Mouse (Mus musculus) neural tube, embryonic 11.5 days (tissue): ENCODE measurements at regions not wholly inside any gene's neighbourhood (a gene's known extent, or its start where the extent isn't known, plus 50 kb on each side); places are given as distances from the start of the nearest gene placed in this dataset.

ENCODE experiments used
- ATAC-seq: fragments of 200-750 bp; cut with Nextera tagmentation; 2 replicates; pipeline ENCODE4 v1.8.0; 2017; ENCODE audit warnings: moderate number of reproducible peaks, mild to moderate bottlenecking, moderate TSS enrichment, moderate library complexity; ENCODE audit not compliant: insufficient read depth, low FRiP score, low TSS enrichment
- DNase-seq: peaks from one replicate; pipeline ENCODE4 v3.0.0-alpha.2; 2015; ENCODE audit warnings: low spot score
- H3K27ac ChIP-seq: fragments of 300-500 bp; sonication (generic); 2 replicates; pipeline ENCODE4 v1.5.1; 2014; ENCODE audit warnings: low read depth, mild to moderate bottlenecking, low read length
- H3K27me3 ChIP-seq: fragments of 300-500 bp; sonication (generic); 2 replicates; pipeline ENCODE4 v1.6.1; 2014; ENCODE audit warnings: mild to moderate bottlenecking, low read length, mixed read lengths; ENCODE audit not compliant: control insufficient read depth, insufficient read depth
- H3K36me3 ChIP-seq: fragments of 300-500 bp; sonication (generic); 2 replicates; pipeline ENCODE4 v1.6.1; 2014; ENCODE audit warnings: mild to moderate bottlenecking, low read length, moderate library complexity, mixed read lengths; ENCODE audit not compliant: control insufficient read depth, insufficient read depth
- H3K4me1 ChIP-seq: fragments of 300-500 bp; sonication (generic); 2 replicates; pipeline ENCODE4 v1.6.1; 2014; ENCODE audit warnings: low read length, mixed read lengths; ENCODE audit not compliant: control insufficient read depth, insufficient read depth
- H3K4me2 ChIP-seq: fragments of 300-500 bp; sonication (generic); 2 replicates; pipeline ENCODE4 v1.6.1; 2014; ENCODE audit warnings: low read depth, mild to moderate bottlenecking, moderate library complexity
- H3K4me3 ChIP-seq: fragments of 300-500 bp; sonication (generic); 2 replicates; pipeline ENCODE4 v1.5.1; 2014; ENCODE audit warnings: low read depth, low read length
- H3K9ac ChIP-seq: fragments of 300-500 bp; sonication (generic); 2 replicates; pipeline ENCODE4 v1.6.1; 2014; ENCODE audit warnings: mild to moderate bottlenecking, low read length
- H3K9me3 ChIP-seq: fragments of 300-500 bp; sonication (generic); 2 replicates; pipeline ENCODE4 v1.6.1; 2016; ENCODE audit warnings: low read length; ENCODE audit not compliant: control insufficient read depth
- WGBS: fragments of 180-500 bp; shearing (Covaris S2); extraction: QIAGEN DNeasy Blood & Tissue Kit; methylation state at CpG from one replicate; pipeline ENCODE4 v1.1.7; 2014; 5-methylcytosine and 5-hydroxymethylcytosine counted together

DNA sequence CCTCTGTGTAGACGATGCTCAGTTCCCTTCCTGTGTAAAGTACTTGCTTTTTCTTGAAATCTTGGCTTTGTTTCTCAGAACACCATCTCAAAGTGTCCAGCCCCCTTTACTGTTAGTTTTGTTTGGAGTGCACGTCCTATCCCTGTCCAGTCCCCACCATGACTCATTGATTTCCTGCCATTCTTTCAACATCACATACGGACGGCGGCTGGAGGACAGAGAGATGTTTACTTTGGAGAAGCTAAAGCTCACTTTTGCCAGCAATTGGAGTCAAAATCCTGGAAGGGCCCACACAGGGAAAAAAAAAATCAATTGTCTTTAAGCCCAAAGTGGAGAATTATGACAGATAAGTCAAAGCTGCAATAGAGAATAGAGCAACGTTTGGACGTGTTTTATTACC lies 51.8 kb downstream of the Gm5426 start:
- WGBS: 60% methylated on average over 7 of the region's 7 CpGs
- no peak overlapping the region for H3K27ac ChIP-seq
- no peak overlapping the region for H3K4me2 ChIP-seq
- no peaks in the 10 kb centered on the region for H3K9me3 ChIP-seq
- ATAC-seq: no peak
- no peaks in the 10 kb centered on the region for H3K27me3 ChIP-seq
- H3K36me3 ChIP-seq: no peaks in the 10 kb centered on the region
- no peak for DNase-seq
- no peak overlapping the region for H3K4me3 ChIP-seq
- no peak overlapping the region for H3K9ac ChIP-seq
- 0 out of 2 replicates have a peak, but pooled peaks cover 3% of the 10 kb centered on the region for H3K4me1 ChIP-seq

GRCm38 (mm10) chr10:96190168-96190987 lies 54.0 kb downstream of the Gm5426 start:
- WGBS: 42% methylated on average over 10 of the region's 10 CpGs
- H3K36me3 ChIP-seq: no peaks in the 10 kb centered on the region
- H3K27me3 ChIP-seq: no peaks in the 10 kb centered on the region
- H3K9me3 ChIP-seq: no peaks in the 10 kb centered on the region
- DNase-seq (peak; percentile 36), ATAC-seq (peak; percentile 35; the same call in 1 of the 2 replicates)
- 0 out of 2 replicates have a peak, but pooled peaks cover 3% of the 10 kb centered on the region for H3K4me1 ChIP-seq
- H3K9ac ChIP-seq: no peak overlapping the region
- no peak overlapping the region for H3K4me2 ChIP-seq
- H3K4me3 ChIP-seq: no peak overlapping the region
- no peak overlapping the region for H3K27ac ChIP-seq

DNA sequence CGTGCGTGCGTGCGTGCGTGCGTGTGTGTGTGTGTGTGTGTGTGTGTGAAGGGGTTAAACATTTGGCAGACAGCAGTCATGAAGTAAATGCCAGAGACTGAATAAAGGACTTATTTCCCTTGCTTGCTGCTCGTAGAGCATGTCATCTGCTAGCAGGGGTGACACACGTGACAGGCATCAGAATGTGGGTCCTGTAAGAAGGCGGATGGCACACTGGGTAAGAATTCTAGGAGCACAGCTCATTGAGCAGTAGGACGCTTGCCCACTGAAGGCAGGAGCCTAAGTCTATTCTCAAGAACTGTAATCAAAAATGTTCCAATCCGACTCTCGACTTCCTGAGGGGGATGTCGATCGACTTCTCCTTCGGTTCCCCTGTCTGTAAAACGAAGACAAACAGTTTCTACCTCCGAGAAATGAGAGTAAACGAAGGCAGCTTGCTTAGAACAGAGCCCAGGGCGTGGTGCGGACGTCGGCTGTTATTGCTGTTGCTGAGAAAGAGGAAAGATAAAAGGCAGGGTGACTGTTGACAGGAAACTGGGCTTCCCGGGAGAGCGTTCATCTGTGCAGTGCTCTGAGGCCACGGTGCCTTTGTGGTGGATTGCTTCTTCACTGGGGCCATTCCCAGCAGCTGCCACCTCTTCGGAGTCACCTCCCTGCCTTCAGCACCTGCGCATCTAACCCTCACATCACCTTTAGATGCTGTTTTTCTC lies 64.7 kb downstream of the Gm5426 start:
- 77% methylated on average over 27 of the region's 27 CpGs for WGBS
- no peak overlapping the region for H3K4me3 ChIP-seq
- no peak overlapping the region for H3K27ac ChIP-seq
- H3K27me3 ChIP-seq: no peaks in the 10 kb centered on the region
- H3K4me2 ChIP-seq: no peak overlapping the region
- ATAC-seq (no peak), DNase-seq (no peak)
- no peak overlapping the region for H3K9ac ChIP-seq
- H3K4me1 ChIP-seq: no peaks in the 10 kb centered on the region
- no peaks in the 10 kb centered on the region for H3K36me3 ChIP-seq
- no peaks in the 10 kb centered on the region for H3K9me3 ChIP-seq

DNA sequence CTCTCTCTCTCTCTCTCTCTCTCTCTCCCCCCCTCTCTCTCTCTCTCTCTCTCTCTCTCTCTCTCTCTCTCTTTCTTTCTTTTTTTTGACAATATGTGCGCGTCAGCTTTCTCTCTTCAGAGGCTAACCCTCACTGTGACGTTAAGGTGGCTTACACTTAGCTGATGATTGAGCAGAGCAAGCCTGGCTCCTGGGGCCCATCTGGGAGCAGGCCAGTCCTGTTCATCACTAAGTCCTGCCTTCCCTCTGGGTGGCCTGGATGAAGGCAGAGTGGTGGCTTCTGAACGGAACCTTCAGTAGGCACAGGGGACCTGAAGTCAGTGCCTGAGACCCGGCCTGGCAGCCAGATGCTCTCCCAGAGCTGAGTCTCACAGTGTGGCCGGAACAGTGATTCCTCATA lies 65.5 kb downstream of the Gm5426 start:
- peak; percentile 12 for DNase-seq
- H3K36me3 ChIP-seq: no peaks in the 10 kb centered on the region
- ATAC-seq: no peak
- no peaks in the 10 kb centered on the region for H3K4me1 ChIP-seq
- no peak overlapping the region for H3K9ac ChIP-seq
- H3K4me3 ChIP-seq: no peak overlapping the region
- 67% methylated on average over 6 of the region's 6 CpGs for WGBS
- H3K27me3 ChIP-seq: no peaks in the 10 kb centered on the region
- no peak overlapping the region for H3K4me2 ChIP-seq
- H3K9me3 ChIP-seq: no peaks in the 10 kb centered on the region
- no peak overlapping the region for H3K27ac ChIP-seq

GRCm38 (mm10) chr10:96202871-96203270 lies 66.5 kb downstream of the Gm5426 start:
- no peaks in the 10 kb centered on the region for H3K36me3 ChIP-seq
- ATAC-seq: no peak
- no peak overlapping the region for H3K4me3 ChIP-seq
- no peaks in the 10 kb centered on the region for H3K4me1 ChIP-seq
- H3K9ac ChIP-seq: no peak overlapping the region
- H3K9me3 ChIP-seq: no peaks in the 10 kb centered on the region
- DNase-seq: no peak
- H3K4me2 ChIP-seq: no peak overlapping the region
- H3K27me3 ChIP-seq: no peaks in the 10 kb centered on the region
- no peak overlapping the region for H3K27ac ChIP-seq

DNA sequence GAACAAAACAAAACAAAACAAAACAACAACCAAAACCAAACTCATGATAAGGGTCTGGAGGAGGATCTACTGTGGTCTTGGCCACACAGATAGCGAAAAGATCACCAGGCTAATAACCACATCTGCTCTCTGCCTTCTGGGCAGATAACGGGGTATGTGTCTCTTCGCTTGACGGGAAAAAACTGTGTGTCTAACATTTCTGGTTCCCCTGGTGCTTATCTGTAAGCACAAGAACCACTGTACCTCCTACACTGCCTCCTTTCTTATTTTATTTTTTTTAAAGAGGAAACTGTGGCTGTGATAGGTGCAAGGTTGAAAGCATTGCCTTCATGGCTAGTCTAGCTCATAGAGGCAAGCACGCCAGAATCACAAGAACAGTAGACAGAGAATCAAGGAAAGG lies 67.8 kb downstream of the Gm5426 start:
- no peaks in the 10 kb centered on the region for H3K9me3 ChIP-seq
- H3K36me3 ChIP-seq: no peaks in the 10 kb centered on the region
- DNase-seq (no peak), ATAC-seq (no peak)
- no peak overlapping the region for H3K4me2 ChIP-seq
- H3K9ac ChIP-seq: no peak overlapping the region
- H3K4me3 ChIP-seq: no peak overlapping the region
- 97% methylated on average over 5 of the region's 5 CpGs for WGBS
- no peaks in the 10 kb centered on the region for H3K27me3 ChIP-seq
- H3K4me1 ChIP-seq: no peaks in the 10 kb centered on the region
- H3K27ac ChIP-seq: no peak overlapping the region

DNA sequence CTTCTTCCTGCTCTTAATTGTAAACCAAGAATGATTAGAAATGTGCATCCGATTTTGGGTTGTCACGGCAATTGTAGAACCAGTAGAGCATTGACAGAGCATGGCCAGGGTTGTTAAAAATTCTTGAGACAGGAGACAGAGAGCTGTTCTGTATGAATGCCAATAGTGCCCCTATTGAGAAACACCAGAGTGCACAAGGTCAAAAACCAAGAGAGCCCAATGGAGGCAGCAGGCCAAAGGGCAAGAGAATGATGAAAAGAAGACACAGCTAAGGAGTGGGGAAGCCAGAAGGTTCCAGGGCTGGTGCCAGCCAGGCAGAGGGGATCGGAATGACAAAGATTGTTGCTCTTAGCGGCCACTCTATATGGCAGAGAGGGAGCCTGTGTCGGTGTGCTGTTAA lies 72.8 kb downstream of the Gm5426 start:
- Histone ChIP-seq H3K27ac (no peak overlapping the region), H3K4me1 (no peaks in the 10 kb centered on the region), H3K4me2 (no peak overlapping the region), H3K27me3 (no peaks in the 10 kb centered on the region), H3K36me3 (no peaks in the 10 kb centered on the region), H3K9ac (no peak overlapping the region), H3K4me3 (no peak overlapping the region), H3K9me3 (no peaks in the 10 kb centered on the region)
- no peak for DNase-seq
- 80% methylated on average over 5 of the region's 5 CpGs for WGBS
- ATAC-seq: no peak

GRCm38 (mm10) chr10:96211189-96211588 lies 74.8 kb downstream of the Gm5426 start:
- no peaks in the 10 kb centered on the region for H3K9me3 ChIP-seq
- no peaks in the 10 kb centered on the region for H3K4me1 ChIP-seq
- 81% methylated on average over 7 of the region's 7 CpGs for WGBS
- no peaks in the 10 kb centered on the region for H3K36me3 ChIP-seq
- ATAC-seq: no peak
- DNase-seq: no peak
- H3K4me3 ChIP-seq: no peak overlapping the region
- no peak overlapping the region for H3K27ac ChIP-seq
- no peak overlapping the region for H3K4me2 ChIP-seq
- H3K9ac ChIP-seq: no peak overlapping the region
- H3K27me3 ChIP-seq: no peaks in the 10 kb centered on the region

GRCm38 (mm10) chr10:96213876-96214275 lies 77.5 kb downstream of the Gm5426 start:
- Histone ChIP-seq H3K4me1 (no peaks in the 10 kb centered on the region), H3K4me3 (no peak overlapping the region), H3K9ac (no peak overlapping the region), H3K27ac (no peak overlapping the region), H3K4me2 (no peak overlapping the region), H3K27me3 (no peaks in the 10 kb centered on the region), H3K9me3 (no peaks in the 10 kb centered on the region), H3K36me3 (no peaks in the 10 kb centered on the region)
- DNase-seq: peak; percentile 91
- 2% methylated on average over 10 of the region's 10 CpGs for WGBS
- ATAC-seq: peak; percentile 71; the same call in 1 of the 2 replicates
